Mouse (Mus musculus): ENCODE data around the gene Grik1. TPM values are rescaled to one million over a fixed set of nuclear protein-coding genes. Genes with fewer than 3 reads are reported as not detected.

Gene Grik1
- polyA plus RNA-seq, 1 experiment from 2014 or later: 0.76 TPM

- H3K4me3 ChIP-seq: no peak overlapping the region
- H3K9me3 ChIP-seq (replicated peaks): no peaks in the 10 kb centered on the region
- no peaks in the 10 kb centered on the region for H3K27me3 ChIP-seq (ENCODE audit: low read depth, poor library complexity, severe bottlenecking)
- no peaks in the 10 kb centered on the region for H3K36me3 ChIP-seq
- H3K4me1 ChIP-seq: no peaks in the 10 kb centered on the region
- DNase-seq (ENCODE audit: low spot score): no peak
- H3K27ac ChIP-seq: no peak overlapping the region
These were observed 305.7 kb downstream of the Grik1 start for GRCm38 (mm10) chr16:87984201-87984870.

GRCm38 (mm10) chr16:87974076-87974443, 316.0 kb downstream of the Grik1 start:
- Histone ChIP-seq H3K27me3 (ENCODE audit: low read depth, poor library complexity, severe bottlenecking) (no peaks in the 10 kb centered on the region), H3K27ac (no peak overlapping the region), H3K9me3 (replicated peaks) (no peaks in the 10 kb centered on the region), H3K4me3 (no peak overlapping the region), H3K4me1 (no peaks in the 10 kb centered on the region), H3K36me3 (no peaks in the 10 kb centered on the region)
- no peak for DNase-seq (ENCODE audit: low spot score)
- 84% methylated on average over 3 of the region's 3 CpGs for WGBS

- Histone ChIP-seq H3K27ac (no peak overlapping the region), H3K36me3 (no peaks in the 10 kb centered on the region), H3K27me3 (ENCODE audit: low read depth, poor library complexity, severe bottlenecking) (no peaks in the 10 kb centered on the region), H3K4me1 (no peaks in the 10 kb centered on the region), H3K9me3 (replicated peaks) (no peaks in the 10 kb centered on the region), H3K4me3 (no peak overlapping the region)
- 68% methylated on average over 2 of the region's 2 CpGs for WGBS
- no peak for DNase-seq (ENCODE audit: low spot score)
These were observed 316.5 kb downstream of the Grik1 start for GRCm38 (mm10) chr16:87973394-87974075.

- H3K9me3 ChIP-seq (replicated peaks): no peaks in the 10 kb centered on the region
- no peaks in the 10 kb centered on the region for H3K36me3 ChIP-seq
- H3K27ac ChIP-seq: no peak overlapping the region
- no peak overlapping the region for H3K4me3 ChIP-seq
- no peaks in the 10 kb centered on the region for H3K27me3 ChIP-seq (ENCODE audit: low read depth, poor library complexity, severe bottlenecking)
- WGBS: 83% methylated on average over 6 of the region's 6 CpGs
- DNase-seq (ENCODE audit: low spot score): no peak
- H3K4me1 ChIP-seq: no peaks in the 10 kb centered on the region
These were observed 318.2 kb downstream of the Grik1 start for GRCm38 (mm10) chr16:87971911-87972310.

- no peak for DNase-seq (ENCODE audit: low spot score)
- H3K36me3 ChIP-seq: no peaks in the 10 kb centered on the region
- 88% methylated on average over 3 of the region's 3 CpGs for WGBS
These were observed 320.1 kb downstream of the Grik1 start for GRCm38 (mm10) chr16:87969936-87970335.

GRCm38 (mm10) chr16:87961419-87961818, 328.6 kb downstream of the Grik1 start:
- DNase-seq (ENCODE audit: low spot score): no peak
- Histone ChIP-seq H3K27ac (no peak overlapping the region), H3K36me3 (no peaks in the 10 kb centered on the region), H3K9me3 (replicated peaks) (no peaks in the 10 kb centered on the region), H3K4me1 (no peaks in the 10 kb centered on the region), H3K27me3 (ENCODE audit: low read depth, poor library complexity, severe bottlenecking) (no peaks in the 10 kb centered on the region), H3K4me3 (no peak overlapping the region)
- 76% methylated on average over 6 of the region's 6 CpGs for WGBS

More at GRCm38 (mm10) chr16:87969936-87970335, 320.1 kb downstream of the Grik1 start:
- no peaks in the 10 kb centered on the region for H3K27me3 ChIP-seq (ENCODE audit: low read depth, poor library complexity, severe bottlenecking)
- no peaks in the 10 kb centered on the region for H3K9me3 ChIP-seq (replicated peaks)
- no peak overlapping the region for H3K27ac ChIP-seq
- no peaks in the 10 kb centered on the region for H3K4me1 ChIP-seq
- no peak overlapping the region for H3K4me3 ChIP-seq

- Histone ChIP-seq H3K4me1 (no peaks in the 10 kb centered on the region), H3K27ac (no peak overlapping the region), H3K36me3 (no peaks in the 10 kb centered on the region), H3K9me3 (replicated peaks) (no peaks in the 10 kb centered on the region), H3K27me3 (ENCODE audit: low read depth, poor library complexity, severe bottlenecking) (no peaks in the 10 kb centered on the region), H3K4me3 (no peak overlapping the region)
- WGBS: 82% methylated on average over 10 of the region's 10 CpGs
- DNase-seq (ENCODE audit: low spot score): no peak
These were observed 332.6 kb downstream of the Grik1 start for GRCm38 (mm10) chr16:87957449-87957848.

GRCm38 (mm10) chr16:87956178-87956577, 333.9 kb downstream of the Grik1 start:
- WGBS: 81% methylated on average over 5 of the region's 5 CpGs
- Histone ChIP-seq H3K4me3 (no peak overlapping the region), H3K4me1 (no peaks in the 10 kb centered on the region), H3K9me3 (replicated peaks) (no peaks in the 10 kb centered on the region), H3K27me3 (ENCODE audit: low read depth, poor library complexity, severe bottlenecking) (no peaks in the 10 kb centered on the region), H3K27ac (no peak overlapping the region), H3K36me3 (no peaks in the 10 kb centered on the region)
- DNase-seq (ENCODE audit: low spot score): no peak

GRCm38 (mm10) chr16:87954715-87955441, 335.2 kb downstream of the Grik1 start:
- no peaks in the 10 kb centered on the region for H3K27me3 ChIP-seq (ENCODE audit: low read depth, poor library complexity, severe bottlenecking)
- no peak overlapping the region for H3K4me3 ChIP-seq
- H3K27ac ChIP-seq: no peak overlapping the region
- WGBS: 92% methylated on average over 9 of the region's 9 CpGs
- no peaks in the 10 kb centered on the region for H3K36me3 ChIP-seq
- H3K4me1 ChIP-seq: no peaks in the 10 kb centered on the region
- no peak for DNase-seq (ENCODE audit: low spot score)
- no peaks in the 10 kb centered on the region for H3K9me3 ChIP-seq (replicated peaks)

GRCm38 (mm10) chr16:87953176-87953575, 336.9 kb downstream of the Grik1 start:
- 91% methylated on average over 4 of the region's 4 CpGs for WGBS
- Histone ChIP-seq H3K36me3 (no peaks in the 10 kb centered on the region), H3K4me3 (no peak overlapping the region), H3K27me3 (ENCODE audit: low read depth, poor library complexity, severe bottlenecking) (no peaks in the 10 kb centered on the region), H3K9me3 (replicated peaks) (no peaks in the 10 kb centered on the region), H3K27ac (no peak overlapping the region), H3K4me1 (no peaks in the 10 kb centered on the region)
- DNase-seq (ENCODE audit: low spot score): no peak

- WGBS: 92% methylated on average over 11 of the region's 11 CpGs
- no peaks in the 10 kb centered on the region for H3K9me3 ChIP-seq (replicated peaks)
- no peak for DNase-seq (ENCODE audit: low spot score)
- no peaks in the 10 kb centered on the region for H3K27me3 ChIP-seq (ENCODE audit: low read depth, poor library complexity, severe bottlenecking)
- no peak overlapping the region for H3K27ac ChIP-seq
- no peaks in the 10 kb centered on the region for H3K4me1 ChIP-seq
- no peak overlapping the region for H3K4me3 ChIP-seq
- no peaks in the 10 kb centered on the region for H3K36me3 ChIP-seq
These were observed 340.2 kb downstream of the Grik1 start for GRCm38 (mm10) chr16:87949881-87950280.

GRCm38 (mm10) chr16:87948122-87948521, 341.9 kb downstream of the Grik1 start:
- no peak overlapping the region for H3K4me3 ChIP-seq
- no peaks in the 10 kb centered on the region for H3K36me3 ChIP-seq
- H3K4me1 ChIP-seq: no peaks in the 10 kb centered on the region
- no peak for DNase-seq (ENCODE audit: low spot score)
- no peak overlapping the region for H3K27ac ChIP-seq
- no peaks in the 10 kb centered on the region for H3K27me3 ChIP-seq (ENCODE audit: low read depth, poor library complexity, severe bottlenecking)
- 92% methylated on average over 4 of the region's 4 CpGs for WGBS
- H3K9me3 ChIP-seq (replicated peaks): no peaks in the 10 kb centered on the region

GRCm38 (mm10) chr16:87944318-87944717, 345.7 kb downstream of the Grik1 start:
- no peak overlapping the region for H3K27ac ChIP-seq
- 82% methylated on average over 1 of the region's 1 CpGs for WGBS

More at GRCm38 (mm10) chr16:87944318-87944717, 345.7 kb downstream of the Grik1 start:
- Histone ChIP-seq H3K4me3 (no peak overlapping the region), H3K36me3 (no peaks in the 10 kb centered on the region), H3K9me3 (replicated peaks) (no peaks in the 10 kb centered on the region), H3K4me1 (peaks cover 8% of the 10 kb centered on the region), H3K27me3 (ENCODE audit: low read depth, poor library complexity, severe bottlenecking) (no peaks in the 10 kb centered on the region)
- no peak for DNase-seq (ENCODE audit: low spot score)

Measured in limb, embryonic 10.5 days (tissue).